Mouse (Mus musculus) limb, embryonic 13.5 days (tissue): ENCODE measurements around the gene Sec14l2. TPM values are rescaled to one million over a fixed set of nuclear protein-coding genes. Genes with fewer than 3 reads are reported as not detected.

Experiments used
- ATAC-seq: fragments of 200-750 bp; cut with Nextera tagmentation; 2 replicates; pipeline ENCODE4 v1.8.0; 2017; ENCODE audit warnings: low read depth, moderate number of reproducible peaks, moderate TSS enrichment; ENCODE audit not compliant: low FRiP score
- H3K27ac ChIP-seq: fragments of 300-500 bp; sonication (generic); 2 replicates; pipeline ENCODE4 v1.5.1; 2015; ENCODE audit warnings: inconsistent platforms, mild to moderate bottlenecking, moderate library complexity
- H3K27me3 ChIP-seq: fragments of 300-500 bp; sonication (generic); 2 replicates; pipeline ENCODE4 v1.6.1; 2015; ENCODE audit warnings: mild to moderate bottlenecking, inconsistent platforms
- H3K36me3 ChIP-seq: fragments of 300-500 bp; sonication (generic); 2 replicates; pipeline ENCODE4 v1.6.1; 2015; ENCODE audit warnings: inconsistent platforms, mild to moderate bottlenecking, moderate library complexity
- H3K4me1 ChIP-seq: fragments of 300-500 bp; sonication (generic); 2 replicates; pipeline ENCODE4 v1.6.1; 2015; ENCODE audit warnings: inconsistent platforms
- H3K4me2 ChIP-seq: fragments of 300-500 bp; sonication (generic); replicated peaks from 2 replicates; pipeline ENCODE4 v1.6.1; 2015; ENCODE audit warnings: inconsistent platforms, mild to moderate bottlenecking, moderate library complexity
- H3K4me3 ChIP-seq: fragments of 300-500 bp; sonication (generic); 2 replicates; pipeline ENCODE4 v1.5.1; 2015; ENCODE audit warnings: moderate library complexity, mild to moderate bottlenecking, inconsistent platforms
- H3K9ac ChIP-seq: fragments of 300-500 bp; sonication (generic); 2 replicates; pipeline ENCODE4 v1.6.1; 2015; ENCODE audit warnings: mild to moderate bottlenecking, inconsistent platforms
- H3K9me3 ChIP-seq: fragments of 300-500 bp; sonication (generic); 2 replicates; pipeline ENCODE4 v1.6.1; 2016; ENCODE audit warnings: inconsistent platforms
- WGBS: fragments of 180-500 bp; shearing (Covaris S2); methylation state at CpG from one replicate; pipeline ENCODE4 v1.1.7; 2015; 5-methylcytosine and 5-hydroxymethylcytosine counted together
- polyA plus RNA-seq: library from polyadenylated mRNA; unstranded; fragments of >200 nt; fragmentation: Nextera tagmentation; extraction: Ambion mirVana; gene quantifications from 2 replicates; pipeline ENCODE4 v1.2.1, GENCODE M21; 2015

Gene Sec14l2
- polyA plus RNA-seq, 1 experiment from 2014 or later = 3.5 TPM

GRCm38 (mm10) chr11:4095171-4096053, 27.8 kb downstream of the Sec14l2 start, which contains the start of gene Mtfp1:
Mtfp1 (minus strand) TSS chr11:4095445.
- Histone ChIP-seq H3K36me3 (peaks cover 14% of the 10 kb centered on the region), H3K4me2 (peak within 1 kb of the TSS; percentile 90), H3K27me3 (no peaks in the 10 kb centered on the region), H3K4me1 (peaks cover 25% of the 10 kb centered on the region), H3K9ac (peak within 1 kb of the TSS; percentile 67), H3K27ac (peak within 1 kb of the TSS; percentile 70; the same call in 1 of the 2 replicates), H3K9me3 (no peaks in the 10 kb centered on the region), H3K4me3 (peak within 1 kb of the TSS; percentile 52)
- ATAC-seq = no peak
- WGBS = 7% methylated on average over 34 of the region's 34 CpGs

- H3K4me2 ChIP-seq = peak overlapping the region; percentile 90
- H3K36me3 ChIP-seq = peaks cover 14% of the 10 kb centered on the region
- H3K4me1 ChIP-seq = peaks cover 25% of the 10 kb centered on the region
- no peak overlapping the region for H3K27ac ChIP-seq
- no peaks in the 10 kb centered on the region for H3K27me3 ChIP-seq
- peak overlapping the region; percentile 67 for H3K9ac ChIP-seq
- no peak for ATAC-seq
- 9% methylated on average over 23 of the region's 24 CpGs for WGBS
- no peaks in the 10 kb centered on the region for H3K9me3 ChIP-seq
- H3K4me3 ChIP-seq = peak overlapping the region; percentile 52
These were observed 28.6 kb downstream of the Sec14l2 start for GRCm38 (mm10) chr11:4094378-4095170.

GRCm38 (mm10) chr11:4093459-4094377, 29.5 kb downstream of the Sec14l2 start:
- Histone ChIP-seq H3K27ac (no peak overlapping the region), H3K4me2 (no peak overlapping the region), H3K9me3 (no peaks in the 10 kb centered on the region), H3K4me1 (peaks cover 25% of the 10 kb centered on the region), H3K4me3 (no peak overlapping the region), H3K9ac (no peak overlapping the region), H3K27me3 (no peaks in the 10 kb centered on the region), H3K36me3 (peaks cover 14% of the 10 kb centered on the region)
- ATAC-seq = no peak
- 89% methylated on average over 18 of the region's 18 CpGs for WGBS

GRCm38 (mm10) chr11:4087267-4087666, 35.9 kb downstream of the Sec14l2 start:
- Histone ChIP-seq H3K36me3 (peaks cover 14% of the 10 kb centered on the region), H3K4me3 (no peak overlapping the region), H3K9me3 (no peaks in the 10 kb centered on the region), H3K27ac (no peak overlapping the region), H3K4me1 (no peaks in the 10 kb centered on the region), H3K9ac (0 out of 2 replicates have a peak overlapping the region, but pooled peaks have one; percentile 14), H3K4me2 (no peak overlapping the region), H3K27me3 (no peaks in the 10 kb centered on the region)
- WGBS = 68% methylated on average over 2 of the region's 2 CpGs
- no peak for ATAC-seq

GRCm38 (mm10) chr11:4086246-4086645, 37.0 kb downstream of the Sec14l2 start:
- 53% methylated on average over 1 of the region's 1 CpGs for WGBS
- no peak overlapping the region for H3K4me3 ChIP-seq

GRCm38 (mm10) chr11:4083316-4084078, 39.7 kb downstream of the Sec14l2 start:
- no peaks in the 10 kb centered on the region for H3K9me3 ChIP-seq

More at GRCm38 (mm10) chr11:4086246-4086645, 37.0 kb downstream of the Sec14l2 start:
- Histone ChIP-seq H3K27me3 (no peaks in the 10 kb centered on the region), H3K36me3 (peaks cover 6% of the 10 kb centered on the region; the same call in 1 of the 2 replicates), H3K9ac (no peak overlapping the region), H3K4me1 (no peaks in the 10 kb centered on the region), H3K27ac (no peak overlapping the region), H3K9me3 (no peaks in the 10 kb centered on the region), H3K4me2 (no peak overlapping the region)
- ATAC-seq = no peak

GRCm38 (mm10) chr11:4080219-4080618, 43.0 kb downstream of the Sec14l2 start:
- Histone ChIP-seq H3K36me3 (no peaks in the 10 kb centered on the region), H3K9ac (no peak overlapping the region), H3K27ac (no peak overlapping the region), H3K27me3 (no peaks in the 10 kb centered on the region), H3K9me3 (no peaks in the 10 kb centered on the region), H3K4me2 (no peak overlapping the region), H3K4me3 (no peak overlapping the region), H3K4me1 (no peaks in the 10 kb centered on the region)
- 14% methylated on average over 4 of the region's 4 CpGs for WGBS
- no peak for ATAC-seq

More at GRCm38 (mm10) chr11:4083316-4084078, 39.7 kb downstream of the Sec14l2 start:
- no peaks in the 10 kb centered on the region for H3K27me3 ChIP-seq
- no peaks in the 10 kb centered on the region for H3K4me1 ChIP-seq
- no peaks in the 10 kb centered on the region for H3K36me3 ChIP-seq
- ATAC-seq = no peak
- no peak overlapping the region for H3K9ac ChIP-seq
- no peak overlapping the region for H3K4me2 ChIP-seq
- no peak overlapping the region for H3K4me3 ChIP-seq
- WGBS = 38% methylated on average over 5 of the region's 5 CpGs
- no peak overlapping the region for H3K27ac ChIP-seq

- Histone ChIP-seq H3K27me3 (no peaks in the 10 kb centered on the region), H3K9me3 (no peaks in the 10 kb centered on the region), H3K4me2 (no peak overlapping the region), H3K27ac (no peak overlapping the region), H3K9ac (no peak overlapping the region), H3K36me3 (no peaks in the 10 kb centered on the region), H3K4me3 (no peak overlapping the region), H3K4me1 (no peaks in the 10 kb centered on the region)
- WGBS = 83% methylated on average over 7 of the region's 7 CpGs
- ATAC-seq = no peak
These were observed 44.8 kb downstream of the Sec14l2 start for GRCm38 (mm10) chr11:4078267-4078933.

- no peak overlapping the region for H3K27ac ChIP-seq
- no peak overlapping the region for H3K9ac ChIP-seq
- no peaks in the 10 kb centered on the region for H3K36me3 ChIP-seq
- H3K4me2 ChIP-seq = no peak overlapping the region
- no peaks in the 10 kb centered on the region for H3K27me3 ChIP-seq
- H3K4me3 ChIP-seq = no peak overlapping the region
- 16% methylated on average over 8 of the region's 8 CpGs for WGBS
- ATAC-seq = no peak
- no peaks in the 10 kb centered on the region for H3K9me3 ChIP-seq
- no peaks in the 10 kb centered on the region for H3K4me1 ChIP-seq
These were observed 46.6 kb downstream of the Sec14l2 start for GRCm38 (mm10) chr11:4076633-4077032.

- H3K27ac ChIP-seq = no peak overlapping the region
- H3K4me1 ChIP-seq = no peaks in the 10 kb centered on the region
- no peak for ATAC-seq
- no peaks in the 10 kb centered on the region for H3K36me3 ChIP-seq
- H3K27me3 ChIP-seq = peaks cover 2% of the 10 kb centered on the region; the same call in 1 of the 2 replicates
- H3K9ac ChIP-seq = no peak overlapping the region
- H3K4me3 ChIP-seq = no peak overlapping the region
- H3K9me3 ChIP-seq = no peaks in the 10 kb centered on the region
- no peak overlapping the region for H3K4me2 ChIP-seq
- WGBS = 79% methylated on average over 1 of the region's 1 CpGs
These were observed 53.6 kb downstream of the Sec14l2 start for GRCm38 (mm10) chr11:4069664-4070063.
